Mouse (Mus musculus) hindbrain, embryonic 16.5 days (tissue): ENCODE measurements at regions not wholly inside any gene's neighbourhood (a gene's known extent, or its start where the extent isn't known, plus 50 kb on each side); places are given as distances from the start of the nearest gene placed in this dataset.
A peak's percentile ranks its signal among the peaks of the same experiment; 100 is the strongest.

ENCODE experiments used
- ATAC-seq: fragments of 200-750 bp; cut with Nextera tagmentation; 2 replicates; pipeline ENCODE4 v1.8.0; 2017; ENCODE audit warnings: moderate TSS enrichment, moderate library complexity
- H3K27ac ChIP-seq: fragments of 300-500 bp; sonication (generic); 2 replicates; pipeline ENCODE4 v1.5.1; 2014; ENCODE audit warnings: low read depth, mild to moderate bottlenecking, control low read depth, low read length, moderate library complexity
- H3K27me3 ChIP-seq: fragments of 300-500 bp; sonication (generic); replicated peaks from 2 replicates; pipeline ENCODE4 v1.6.1; 2014; ENCODE audit warnings: low read length; ENCODE audit not compliant: control insufficient read depth, insufficient read depth
- H3K36me3 ChIP-seq: fragments of 300-500 bp; sonication (generic); 2 replicates; pipeline ENCODE4 v1.6.1; 2014; ENCODE audit warnings: mild to moderate bottlenecking, low read length, moderate library complexity, mixed read lengths; ENCODE audit not compliant: control insufficient read depth, insufficient read depth
- H3K4me1 ChIP-seq: fragments of 300-500 bp; sonication (generic); 2 replicates; pipeline ENCODE4 v1.6.1; 2014; ENCODE audit warnings: low read depth, low read length; ENCODE audit not compliant: control insufficient read depth, insufficient read depth
- H3K4me2 ChIP-seq: fragments of 300-500 bp; sonication (generic); 2 replicates; pipeline ENCODE4 v1.6.1; 2014; ENCODE audit warnings: mild to moderate bottlenecking, low read length, control low read depth, moderate library complexity
- H3K4me3 ChIP-seq: fragments of 300-500 bp; sonication (generic); 2 replicates; pipeline ENCODE4 v1.5.1; 2014; ENCODE audit warnings: mild to moderate bottlenecking, low read length, control low read depth, moderate library complexity
- H3K9ac ChIP-seq: fragments of 300-500 bp; sonication (generic); 2 replicates; pipeline ENCODE4 v1.6.1; 2014; ENCODE audit warnings: low read depth, mild to moderate bottlenecking, control low read depth, low read length, moderate library complexity
- H3K9me3 ChIP-seq: fragments of 300-500 bp; sonication (generic); 2 replicates; pipeline ENCODE4 v1.6.1; 2014; ENCODE audit warnings: mild to moderate bottlenecking, low read length, moderate library complexity; ENCODE audit not compliant: control insufficient read depth
- WGBS: fragments of 180-500 bp; shearing (Covaris S2); extraction: QIAGEN DNeasy Blood & Tissue Kit; methylation state at CpG from one replicate; pipeline ENCODE4 v1.1.7; 2014; 5-methylcytosine and 5-hydroxymethylcytosine counted together

DNA sequence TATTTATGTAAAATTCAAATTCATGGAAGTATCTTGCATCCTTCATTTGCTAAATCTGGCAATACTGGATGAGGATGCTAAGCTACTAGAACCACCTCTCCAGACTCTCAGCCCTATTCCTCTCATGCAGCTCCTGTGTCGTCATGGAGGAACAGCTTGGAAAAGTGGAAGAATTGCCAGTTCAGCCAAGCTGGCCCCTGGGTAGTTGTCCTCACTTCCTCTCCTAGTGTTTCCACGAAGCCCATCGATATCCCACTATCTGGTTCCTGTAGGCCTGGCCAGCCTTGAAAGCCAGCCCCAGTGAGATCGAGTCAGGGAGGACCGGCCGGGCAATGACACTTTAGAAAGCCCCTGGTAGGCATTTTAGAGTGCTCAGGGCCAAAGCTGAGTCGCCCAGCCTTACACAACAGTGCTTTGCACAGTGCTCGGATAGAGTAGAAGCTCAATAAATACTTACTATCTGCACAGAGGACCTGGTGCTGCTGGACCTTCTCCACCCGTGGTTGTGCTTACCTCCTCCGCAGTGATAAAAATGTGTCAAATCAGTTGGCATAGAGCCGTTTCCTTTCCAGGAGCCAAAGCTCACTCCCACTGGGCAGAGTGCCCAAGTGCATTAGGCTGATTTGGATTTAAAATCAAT is 193.3 kb downstream of the Fam43a start:
- no peak for ATAC-seq
- Histone ChIP-seq H3K4me1 (peaks cover 12% of the 10 kb centered on the region), H3K27ac (no peak overlapping the region), H3K4me2 (no peak overlapping the region), H3K9ac (no peak overlapping the region), H3K4me3 (no peak overlapping the region), H3K9me3 (no peaks in the 10 kb centered on the region), H3K36me3 (no peaks in the 10 kb centered on the region), H3K27me3 (no peaks in the 10 kb centered on the region)
- 60% methylated on average over 11 of the region's 11 CpGs for WGBS

GRCm38 (mm10) chr16:30793378-30793753 is 193.8 kb downstream of the Fam43a start:
- WGBS, result 25% methylated on average over 9 of the region's 9 CpGs
- no peak for ATAC-seq
- no peak overlapping the region for H3K4me3 ChIP-seq
- no peak overlapping the region for H3K4me2 ChIP-seq
- H3K27me3 ChIP-seq, result no peaks in the 10 kb centered on the region
- H3K4me1 ChIP-seq, result peaks cover 12% of the 10 kb centered on the region
- H3K9ac ChIP-seq, result no peak overlapping the region
- H3K27ac ChIP-seq, result no peak overlapping the region
- H3K9me3 ChIP-seq, result no peaks in the 10 kb centered on the region
- no peaks in the 10 kb centered on the region for H3K36me3 ChIP-seq

DNA sequence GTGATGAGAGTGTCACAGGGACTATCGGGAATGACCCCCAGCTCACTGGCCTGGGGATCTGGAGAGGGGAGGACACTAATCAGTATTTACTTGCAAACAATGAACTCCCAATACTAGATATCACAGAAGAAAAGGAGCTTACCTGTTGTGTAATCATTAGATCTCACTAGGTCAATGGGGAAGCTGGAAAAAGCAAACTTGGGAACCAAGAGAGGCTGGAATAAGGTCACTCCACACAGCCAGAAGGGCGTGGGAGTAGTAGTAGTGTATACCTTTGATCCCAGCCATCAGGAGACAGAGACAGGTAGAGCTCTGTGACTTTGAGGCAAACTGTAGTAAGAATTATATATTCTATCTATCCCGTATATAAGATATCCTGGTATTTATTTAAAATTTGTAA is 194.3 kb downstream of the Fam43a start:
- WGBS, result 93% methylated on average over 3 of the region's 3 CpGs
- no peaks in the 10 kb centered on the region for H3K27me3 ChIP-seq
- ATAC-seq, result no peak
- H3K27ac ChIP-seq, result no peak overlapping the region
- H3K4me2 ChIP-seq, result no peak overlapping the region
- no peak overlapping the region for H3K4me3 ChIP-seq
- peaks cover 12% of the 10 kb centered on the region for H3K4me1 ChIP-seq
- no peaks in the 10 kb centered on the region for H3K36me3 ChIP-seq
- no peak overlapping the region for H3K9ac ChIP-seq
- no peaks in the 10 kb centered on the region for H3K9me3 ChIP-seq

DNA sequence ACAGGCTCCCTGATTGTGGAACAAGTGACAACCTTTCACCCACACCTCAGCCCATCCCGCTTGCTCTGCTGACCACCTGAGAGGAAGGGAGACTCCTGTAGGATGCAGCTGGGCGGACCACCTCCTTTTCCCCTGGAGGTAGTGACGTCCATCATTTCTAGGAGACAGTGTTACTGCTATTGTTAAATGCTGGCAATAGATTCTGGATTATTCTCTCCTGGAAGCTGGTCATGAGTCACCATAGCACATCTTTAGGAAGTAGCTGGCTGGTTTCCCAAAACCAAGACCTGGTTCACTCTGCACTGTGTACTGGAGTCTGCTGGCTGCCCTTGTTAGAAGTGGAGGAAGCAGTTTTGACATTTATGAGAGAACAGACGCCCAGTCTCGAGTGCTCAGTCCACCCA is 196.0 kb downstream of the Fam43a start:
- no peak overlapping the region for H3K4me2 ChIP-seq
- no peak overlapping the region for H3K27ac ChIP-seq
- WGBS, result 83% methylated on average over 5 of the region's 5 CpGs
- ATAC-seq, result no peak
- no peak overlapping the region for H3K9ac ChIP-seq
- H3K27me3 ChIP-seq, result no peaks in the 10 kb centered on the region
- H3K4me3 ChIP-seq, result no peak overlapping the region
- H3K4me1 ChIP-seq, result peaks cover 8% of the 10 kb centered on the region
- no peaks in the 10 kb centered on the region for H3K36me3 ChIP-seq
- H3K9me3 ChIP-seq, result no peaks in the 10 kb centered on the region

GRCm38 (mm10) chr16:30796103-30796502 is 196.6 kb downstream of the Fam43a start:
- no peaks in the 10 kb centered on the region for H3K9me3 ChIP-seq
- no peak overlapping the region for H3K27ac ChIP-seq
- WGBS, result 97% methylated on average over 6 of the region's 6 CpGs
- H3K27me3 ChIP-seq, result no peaks in the 10 kb centered on the region
- no peak overlapping the region for H3K9ac ChIP-seq
- no peaks in the 10 kb centered on the region for H3K36me3 ChIP-seq
- no peak overlapping the region for H3K4me3 ChIP-seq
- H3K4me1 ChIP-seq, result 0 out of 2 replicates have a peak, but pooled peaks cover 3% of the 10 kb centered on the region
- ATAC-seq, result no peak
- H3K4me2 ChIP-seq, result no peak overlapping the region

DNA sequence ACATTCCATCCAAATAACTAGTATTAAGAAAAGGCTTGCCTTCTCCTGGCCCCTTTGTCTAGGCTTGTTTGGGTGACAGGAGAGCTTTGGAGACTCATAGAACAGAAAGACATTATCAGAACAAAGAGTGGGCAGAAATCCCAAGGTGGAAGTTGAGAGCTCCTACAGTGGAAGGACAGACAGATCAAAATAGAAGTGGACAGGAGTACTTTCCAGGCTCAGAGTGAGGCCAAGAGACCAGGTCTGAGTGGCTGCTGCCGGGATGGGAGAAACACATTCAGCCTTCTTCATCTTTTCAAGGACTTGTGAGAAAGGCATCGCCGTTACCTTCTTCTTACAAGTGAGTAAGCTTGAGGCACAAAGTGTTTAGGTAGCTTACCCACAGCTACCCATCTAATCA is 197.5 kb downstream of the Fam43a start:
- H3K4me2 ChIP-seq, result no peak overlapping the region
- H3K27me3 ChIP-seq, result no peaks in the 10 kb centered on the region
- H3K9ac ChIP-seq, result no peak overlapping the region
- WGBS, result 100% methylated on average over 3 of the region's 3 CpGs
- H3K27ac ChIP-seq, result no peak overlapping the region
- H3K9me3 ChIP-seq, result no peaks in the 10 kb centered on the region
- H3K4me1 ChIP-seq, result 0 out of 2 replicates have a peak, but pooled peaks cover 3% of the 10 kb centered on the region
- H3K36me3 ChIP-seq, result no peaks in the 10 kb centered on the region
- H3K4me3 ChIP-seq, result no peak overlapping the region
- no peak for ATAC-seq

DNA sequence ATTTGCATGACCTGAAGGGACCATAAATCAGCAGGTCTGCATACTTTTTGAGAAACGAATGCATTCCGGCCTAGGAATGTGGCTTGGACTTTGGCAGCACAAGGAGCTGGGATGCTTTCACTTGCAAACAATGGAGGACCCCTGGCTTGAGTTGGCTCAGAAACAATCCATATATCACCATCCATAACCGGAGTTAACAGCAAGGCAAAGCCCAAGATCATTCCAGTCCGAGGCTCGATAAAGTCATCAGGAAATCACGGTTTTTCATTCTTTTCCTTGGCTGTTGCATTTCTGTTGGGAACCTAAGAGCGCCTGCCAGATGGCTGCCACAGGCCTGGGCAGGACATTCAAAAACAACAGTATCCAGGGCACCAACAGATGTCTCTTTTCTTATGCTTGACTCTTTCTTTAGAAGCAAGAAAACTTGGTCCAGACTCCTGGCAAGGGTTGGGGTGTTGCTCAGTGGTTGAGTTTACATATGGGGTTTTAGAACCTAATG is 198.5 kb downstream of the Fam43a start:
- H3K9me3 ChIP-seq, result no peaks in the 10 kb centered on the region
- H3K36me3 ChIP-seq, result no peaks in the 10 kb centered on the region
- no peak overlapping the region for H3K9ac ChIP-seq
- H3K4me1 ChIP-seq, result 0 out of 2 replicates have a peak, but pooled peaks cover 3% of the 10 kb centered on the region
- H3K4me2 ChIP-seq, result no peak overlapping the region
- WGBS, result 42% methylated on average over 7 of the region's 7 CpGs
- no peak overlapping the region for H3K27ac ChIP-seq
- H3K27me3 ChIP-seq, result no peaks in the 10 kb centered on the region
- ATAC-seq, result peak; percentile 79
- no peak overlapping the region for H3K4me3 ChIP-seq

- WGBS, result 77% methylated on average over 1 of the region's 1 CpGs
- H3K4me3 ChIP-seq, result no peak overlapping the region
- no peak for ATAC-seq
- H3K27ac ChIP-seq, result no peak overlapping the region
- H3K36me3 ChIP-seq, result no peaks in the 10 kb centered on the region
- 0 out of 2 replicates have a peak, but pooled peaks cover under 1% of the 10 kb centered on the region for H3K4me1 ChIP-seq
- no peak overlapping the region for H3K4me2 ChIP-seq
- H3K9ac ChIP-seq, result no peak overlapping the region
- H3K9me3 ChIP-seq, result no peaks in the 10 kb centered on the region
- H3K27me3 ChIP-seq, result no peaks in the 10 kb centered on the region
These were observed 199.0 kb downstream of the Fam43a start for GRCm38 (mm10) chr16:30798536-30798935.

DNA sequence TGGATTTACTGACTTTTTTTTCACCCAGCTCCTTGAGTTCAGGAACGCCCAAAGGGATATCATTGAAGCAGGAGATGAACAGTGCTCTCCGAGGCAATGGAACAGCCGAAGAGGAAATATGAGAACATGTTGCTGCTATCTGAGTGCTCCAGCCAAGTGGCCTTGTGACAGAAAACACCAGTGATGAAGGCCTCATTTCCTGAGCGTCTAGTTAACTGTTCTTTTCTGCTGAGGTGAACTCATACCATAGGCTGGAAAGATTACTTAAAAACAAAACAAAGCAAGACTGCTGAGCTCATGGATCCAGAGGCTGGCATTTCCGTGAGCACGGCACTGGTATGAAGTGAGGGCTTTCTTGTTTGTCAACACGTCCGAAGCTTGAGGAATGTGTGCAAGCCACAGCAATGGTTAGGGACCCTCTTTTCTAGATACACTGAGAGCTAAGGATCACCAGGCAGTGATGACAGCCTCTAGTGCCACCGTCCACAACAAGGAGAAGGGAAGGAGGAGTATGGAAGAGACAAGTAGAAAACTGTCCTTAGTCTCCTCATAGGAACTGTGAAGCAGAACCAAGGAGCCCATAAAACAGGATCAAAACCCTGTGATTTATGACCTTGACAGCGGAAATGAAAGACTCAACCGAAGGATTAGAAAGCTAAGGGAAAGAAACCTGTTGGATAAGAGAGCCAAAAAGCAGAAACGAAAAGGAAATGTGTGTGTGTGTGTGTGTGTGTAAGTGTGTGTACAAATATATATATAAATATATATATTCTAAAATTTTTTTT is 200.4 kb downstream of the Fam43a start:
- Histone ChIP-seq H3K4me2 (no peak overlapping the region), H3K4me3 (no peak overlapping the region), H3K9me3 (no peaks in the 10 kb centered on the region), H3K9ac (no peak overlapping the region), H3K4me1 (no peaks in the 10 kb centered on the region; the same call in 1 of the 2 replicates), H3K27ac (no peak overlapping the region), H3K36me3 (no peaks in the 10 kb centered on the region), H3K27me3 (no peaks in the 10 kb centered on the region)
- WGBS, result 89% methylated on average over 12 of the region's 12 CpGs
- ATAC-seq, result no peak
